In genomic region chr6:83245134-83245533, GRCm38 (mm10) we compare ENCODE assay signal across 9 mouse cellular contexts. TPM values are rescaled to one million over a fixed set of nuclear protein-coding genes. Genes with fewer than 3 reads are reported as not detected.
DNase-seq lines count a peak whose midpoint lies in the region; ATAC-seq and TF ChIP-seq lines count a peak whose summit lies in the region.
"Had no signal": no experiment of that assay in that cellular context is flagged by ENCODE, and none has a peak within 500 bp of the region (broad histone marks: within the 10 kb centered on the region; RNA-seq: fewer than 3 reads in every experiment).

No protein-coding gene starts in this region.

- no peak overlapping the region for H3K4me2 ChIP-seq in midbrain, embryonic 14.5 days (ENCODE audit: low read length)
- H3K4me2 ChIP-seq in midbrain, embryonic 15.5 days, result no peak overlapping the region
- H3K4me2 ChIP-seq: hindbrain, embryonic 15.5 days had no signal

- TF ChIP-seq POLR2A in lung, adult 2 months (IDR thresholded peaks at IDR 0.05; ENCODE audit: borderline replicate concordance, extremely low read depth, low read depth, low read length), result no peak

- no peak overlapping the region for H3K27ac ChIP-seq in midbrain, embryonic 14.5 days (replicated peaks; ENCODE audit: low read depth, low read length)
- H3K27ac ChIP-seq in midbrain, embryonic 15.5 days, result no peak overlapping the region
- H3K27ac ChIP-seq: hindbrain, embryonic 15.5 days had no signal

- no peaks in the 10 kb centered on the region for H3K9me3 ChIP-seq in midbrain, embryonic 14.5 days (ENCODE audit: control insufficient read depth, low read length)
- H3K9me3 ChIP-seq in midbrain, embryonic 15.5 days, result no peaks in the 10 kb centered on the region
- H3K9me3 ChIP-seq: hindbrain, embryonic 15.5 days had no signal

- DNase-seq in midbrain, embryonic 14.5 days, result peak; percentile 23
- peak; percentile 15 for DNase-seq in cerebellum, adult 8-10 months
- DNase-seq in heart, postnatal 10 days, result peak; percentile 80 to 85
- peak; percentile 90 for DNase-seq in lung, adult 2 months
- no peak for DNase-seq in embryo, embryonic 10 days (ENCODE audit: low spot score)
- no peak for DNase-seq in thymus, postnatal 10 days (ENCODE audit: low spot score in 2 of 2)

- no peaks in the 10 kb centered on the region for H3K36me3 ChIP-seq in midbrain, embryonic 14.5 days (ENCODE audit: control insufficient read depth, insufficient read depth, low read length)
- no peaks in the 10 kb centered on the region for H3K36me3 ChIP-seq in midbrain, embryonic 15.5 days (replicated peaks)
- H3K36me3 ChIP-seq: hindbrain, embryonic 15.5 days had no signal

- H3K9ac ChIP-seq in midbrain, embryonic 14.5 days (replicated peaks; ENCODE audit: low read length), result no peak overlapping the region
- H3K9ac ChIP-seq in midbrain, embryonic 15.5 days, result no peak overlapping the region
- H3K9ac ChIP-seq: hindbrain, embryonic 15.5 days had no signal

- no peaks in the 10 kb centered on the region for H3K27me3 ChIP-seq in midbrain, embryonic 14.5 days (ENCODE audit: control insufficient read depth, insufficient read depth, low read length)
- H3K27me3 ChIP-seq in midbrain, embryonic 15.5 days (replicated peaks), result peaks cover 7% of the 10 kb centered on the region
- H3K27me3 ChIP-seq: hindbrain, embryonic 15.5 days had no signal

- no peak overlapping the region for H3K4me3 ChIP-seq in midbrain, embryonic 14.5 days (replicated peaks; ENCODE audit: low read depth, low read length)
- H3K4me3 ChIP-seq in midbrain, embryonic 15.5 days, result no peak overlapping the region
- H3K4me3 ChIP-seq in lung, adult 2 months (replicated peaks; ENCODE audit: extremely low read depth, low read depth, low read length), result no peak overlapping the region
- H3K4me3 ChIP-seq: hindbrain, embryonic 15.5 days had no signal

- H3K4me1 ChIP-seq in midbrain, embryonic 14.5 days (ENCODE audit: control insufficient read depth, insufficient read depth, low read length), result no peaks in the 10 kb centered on the region
- peaks cover 6% of the 10 kb centered on the region; the same call in 1 of the 2 replicates for H3K4me1 ChIP-seq in midbrain, embryonic 15.5 days
- 0 out of 2 replicates have a peak, but pooled peaks cover 2% of the 10 kb centered on the region for H3K4me1 ChIP-seq in lung, adult 2 months (ENCODE audit: control insufficient read depth, insufficient read depth, low read length)
- H3K4me1 ChIP-seq: hindbrain, embryonic 15.5 days had no signal

- intact Hi-C loops in heart, postnatal 10 days (cut with DNase I), result no loop called here

- TF ChIP-seq CTCF in lung, adult 2 months (IDR thresholded peaks at IDR 0.05; ENCODE audit: insufficient read depth, low read length), result no peak

- no peak for ATAC-seq in midbrain, embryonic 14.5 days (ENCODE audit: low FRiP score, low TSS enrichment)
- no peak for ATAC-seq in midbrain, embryonic 15.5 days (replicated peaks)
- no peak for ATAC-seq in granulocyte monocyte progenitor cell, adult 5-6 weeks (replicated peaks; ENCODE audit: poor library complexity, severe bottlenecking)

- 92% methylated on average over 6 of the region's 6 CpGs for WGBS in midbrain, embryonic 14.5 days
- 76% methylated on average over 6 of the region's 6 CpGs for WGBS in midbrain, embryonic 15.5 days
- WGBS in lung, adult 2 months, result 55% methylated on average over 6 of the region's 6 CpGs

RNA-seq across cellular contexts. Expression of gene Slc4a5, which starts 25.5 kb away (rescaled TPM):
- polyA plus RNA-seq in midbrain, embryonic 14.5 days (2014; fragmentation: Nextera tagmentation; extraction: Ambion mirVana), result 0.27 and 0.55 TPM in 2 replicates
- 0.37 and 0.41 TPM in 2 replicates for polyA plus RNA-seq in midbrain, embryonic 15.5 days (2015; fragmentation: Nextera tagmentation; extraction: Ambion mirVana)
- total RNA-seq in heart, postnatal 10 days (2021), result not detected
- 56.7 and 62.3 TPM in 2 replicates for polyA plus RNA-seq in lung, adult 2 months (2012; rRNA removed)
- not detected in 2 replicates for total RNA-seq in granulocyte monocyte progenitor cell, adult 5-6 weeks (2014; fragmentation: Nextera tagmentation)
- total RNA-seq in granulocyte monocyte progenitor cell, adult 5-6 weeks (2017), result 0.13 TPM in 1 of 2 replicates, not detected in the other

Comparison
In these comparisons a context has a peak if more than half of its experiments do, and no peak if none do; other contexts are left out.
1. DNase-seq: peak in midbrain, embryonic 14.5 days (single experiment), cerebellum, adult 8-10 months (single experiment), heart, postnatal 10 days (2 of 2) and lung, adult 2 months (single experiment); none in embryo, embryonic 10 days (single experiment) and thymus, postnatal 10 days (0 of 2).
2. RNA of gene Slc4a5, which starts 25.5 kb away (polyA plus RNA-seq): 56.7 to 62.3 TPM in lung, adult 2 months; 0.27 to 0.55 TPM in midbrain, embryonic 14.5 days and 0.37 to 0.41 TPM in midbrain, embryonic 15.5 days; every median in the first group is over 10 times any median in the second.